Mouse (Mus musculus) MEL (cell line): ENCODE data around the gene Rad51. TPM values are rescaled to one million over a fixed set of nuclear protein-coding genes. Genes with fewer than 3 reads are reported as not detected.

Experiments used
- DNase-seq: peaks from one replicate; pipeline ENCODE4 v3.0.0; 2011; ENCODE audit warnings: low read depth, low spot score
- H3K27ac ChIP-seq: 2 replicates; pipeline ENCODE4 v1.5.1; 2012; ENCODE audit warnings: low read depth, mild to moderate bottlenecking, control low read depth, low read length, moderate library complexity; ENCODE audit not compliant: control insufficient read depth
- H3K27me3 ChIP-seq, 2 experiments: fragments of 150-350 bp in 1 of 2; sonication (generic) in 1 of 2; 2 replicates each; pipeline ENCODE4 v1.6.1; 2012; ENCODE audit warnings: low read length in 2 of 2, mild to moderate bottlenecking in 2 of 2, improper control_type of control experiment in 1 of 2, moderate library complexity in 1 of 2; ENCODE audit not compliant: insufficient read depth in 2 of 2, control insufficient read depth in 1 of 2
- H3K36me3 ChIP-seq, 2 experiments: 2 replicates each; pipeline ENCODE4 v1.6.1; 2012 to 2014; ENCODE audit warnings: low read length in 2 of 2, improper control_type of control experiment in 1 of 2, inconsistent platforms in 1 of 2, mild to moderate bottlenecking in 1 of 2; ENCODE audit not compliant: insufficient read depth in 2 of 2, control insufficient read depth in 1 of 2
- H3K4me1 ChIP-seq, 2 experiments: fragments of 150-350 bp in 1 of 2; sonication (generic) in 1 of 2; 2 replicates each; pipeline ENCODE4 v1.6.1; 2012; ENCODE audit warnings: low read length in 2 of 2, improper control_type of control experiment in 1 of 2, mild to moderate bottlenecking in 1 of 2; ENCODE audit not compliant: insufficient read depth in 2 of 2, control insufficient read depth in 1 of 2
- H3K4me3 ChIP-seq, 2 experiments: fragments of 150-350 bp in 1 of 2; sonication (generic) in 1 of 2; 2 replicates each; pipeline ENCODE4 v1.5.1; 2012; ENCODE audit warnings: low read depth in 2 of 2, low read length in 2 of 2, mild to moderate bottlenecking in 2 of 2, moderate library complexity in 2 of 2, control low read depth in 1 of 2, improper control_type of control experiment in 1 of 2; ENCODE audit not compliant: control insufficient read depth in 1 of 2, insufficient read depth in 1 of 2
- H3K79me2 ChIP-seq: 2 replicates; pipeline ENCODE4 v1.6.1; 2012; ENCODE audit warnings: mild to moderate bottlenecking, low read length, moderate library complexity; ENCODE audit not compliant: control insufficient read depth, poor library complexity, insufficient read depth
- H3K9ac ChIP-seq: 2 replicates; pipeline ENCODE4 v1.6.1; 2012; ENCODE audit warnings: low read depth, mild to moderate bottlenecking, control low read depth, low read length, moderate library complexity; ENCODE audit not compliant: control insufficient read depth, poor library complexity, severe bottlenecking
- H3K9me3 ChIP-seq: fragments of 150-350 bp; sonication (generic); replicated peaks from 2 replicates; pipeline ENCODE4 v1.6.1; 2012; ENCODE audit warnings: mild to moderate bottlenecking, low read length, improper control_type of control experiment, moderate library complexity; ENCODE audit not compliant: insufficient read depth
- CHD2 ChIP-seq: IDR thresholded peaks from 2 replicates; pipeline ENCODE4 v1.6.1; 2011; ENCODE audit warnings: low read length, improper control_type of control experiment
- CTCF ChIP-seq, 3 experiments: IDR thresholded peaks in 2 of 3; conservative IDR thresholded peaks in 1 of 3; 2 replicates each; pipeline ENCODE4 v1.5.1; 2011 to 2012; ENCODE audit warnings: low read length in 3 of 3, low read depth in 2 of 3, mild to moderate bottlenecking in 2 of 3, improper control_type of control experiment in 1 of 3, inconsistent platforms in 1 of 3, mixed read lengths in 1 of 3, moderate library complexity in 1 of 3; ENCODE audit not compliant: control insufficient read depth in 1 of 3, insufficient read depth in 1 of 3, poor library complexity in 1 of 3, severe bottlenecking in 1 of 3
- ELF1 ChIP-seq: IDR thresholded peaks from 2 replicates; pipeline ENCODE4 v1.6.1; 2014; ENCODE audit warnings: low read depth, mild to moderate bottlenecking, inconsistent platforms, low read length, improper control_type of control experiment, moderate library complexity
- GABPA ChIP-seq: IDR thresholded peaks from 2 replicates; pipeline ENCODE4 v1.6.1; 2012; ENCODE audit warnings: low read depth, mild to moderate bottlenecking, inconsistent platforms, low read length, improper control_type of control experiment, moderate library complexity
- GATA1 ChIP-seq: IDR thresholded peaks from 2 replicates; pipeline ENCODE4 v1.6.1; 2011; ENCODE audit warnings: low read depth, low read length, improper control_type of control experiment
- JUND ChIP-seq: IDR thresholded peaks from 2 replicates; pipeline ENCODE4 v1.6.1; 2011; ENCODE audit warnings: low read depth, mild to moderate bottlenecking, improper control_type of control experiment, low read length
- MAX ChIP-seq: IDR thresholded peaks from 2 replicates; pipeline ENCODE4 v1.6.1; 2011; ENCODE audit warnings: low read length, improper control_type of control experiment
- MAZ ChIP-seq: IDR thresholded peaks from 2 replicates; pipeline ENCODE4 v1.6.1; 2012; ENCODE audit warnings: low read depth, mild to moderate bottlenecking, inconsistent platforms, low read length, improper control_type of control experiment
- MXI1 ChIP-seq: IDR thresholded peaks from 2 replicates; pipeline ENCODE4 v1.6.1; 2011; ENCODE audit warnings: mild to moderate bottlenecking, low read depth, low read length, improper control_type of control experiment
- MYB ChIP-seq: IDR thresholded peaks from 2 replicates; pipeline ENCODE4 v1.6.1; 2011; ENCODE audit warnings: mild to moderate bottlenecking, low read depth, low read length, improper control_type of control experiment
- MYC ChIP-seq: IDR thresholded peaks from 2 replicates; pipeline ENCODE4 v1.6.1; 2011; ENCODE audit warnings: low read depth, mild to moderate bottlenecking, low read length, improper control_type of control experiment, moderate library complexity
- NRF1 ChIP-seq: IDR thresholded peaks from 2 replicates; pipeline ENCODE4 v1.6.1; 2014; ENCODE audit warnings: low read depth, mild to moderate bottlenecking, inconsistent platforms, low read length, improper control_type of control experiment, moderate library complexity; ENCODE audit not compliant: poor library complexity, insufficient read depth, severe bottlenecking
- POLR2AphosphoS5 ChIP-seq: IDR thresholded peaks from 2 replicates; pipeline ENCODE4 v1.6.1; 2012; ENCODE audit warnings: low read depth, borderline replicate concordance, mild to moderate bottlenecking, inconsistent platforms, low read length, moderate library complexity, mixed read lengths
- RAD21 ChIP-seq: IDR thresholded peaks from 2 replicates; pipeline ENCODE4 v1.6.1; 2011; ENCODE audit warnings: mild to moderate bottlenecking, low read depth, low read length, improper control_type of control experiment
- RCOR1 ChIP-seq: IDR thresholded peaks from 2 replicates; pipeline ENCODE4 v1.6.1; 2012; ENCODE audit warnings: low read depth, mild to moderate bottlenecking, inconsistent platforms, low read length, improper control_type of control experiment
- SIN3A ChIP-seq: IDR thresholded peaks from 2 replicates; pipeline ENCODE4 v1.6.1; 2012; ENCODE audit warnings: low read length, improper control_type of control experiment, inconsistent platforms
- SMC3 ChIP-seq: IDR thresholded peaks from 2 replicates; pipeline ENCODE4 v1.6.1; 2011; ENCODE audit warnings: low read depth, low read length, improper control_type of control experiment
- USF1 ChIP-seq: IDR thresholded peaks from 2 replicates; pipeline ENCODE4 v1.6.1; 2014; ENCODE audit warnings: low read depth, mild to moderate bottlenecking, inconsistent platforms, low read length, improper control_type of control experiment, moderate library complexity
- ZC3H11A ChIP-seq: IDR thresholded peaks from 2 replicates; pipeline ENCODE4 v1.6.1; 2012; ENCODE audit warnings: low read depth, mild to moderate bottlenecking, inconsistent platforms, low read length, improper control_type of control experiment
- ZMIZ1 ChIP-seq: IDR thresholded peaks from 2 replicates; pipeline ENCODE4 v1.6.1; 2012; ENCODE audit warnings: low read depth, mild to moderate bottlenecking, inconsistent platforms, low read length, improper control_type of control experiment, moderate library complexity
- ZNF384 ChIP-seq: IDR thresholded peaks from 2 replicates; pipeline ENCODE4 v1.6.1; 2012; ENCODE audit warnings: low read depth, mild to moderate bottlenecking, inconsistent platforms, low read length, improper control_type of control experiment
- polyA plus RNA-seq, 2 experiments: library from polyadenylated mRNA; stranded (reverse) in 1 of 2; unstranded in 1 of 2; fragments of >175 nt in 1 of 2; fragments of >200 nt in 1 of 2; gene quantifications; 2 replicates each; pipeline versions ENCODE4 v1.2.1 to v1.2.4; 2012; ENCODE audit warnings: low replicate concordance in 2 of 2, low read depth in 1 of 2; ENCODE audit not compliant: insufficient read length in 2 of 2, insufficient read depth in 1 of 2, missing spikeins in 1 of 2
- total RNA-seq: library from RNA; depleted of rRNA; stranded (reverse); fragments of 300-350 nt; gene quantifications from 2 replicates; pipeline ENCODE4 v1.2.3, GENCODE M21; 2012

The Rad51 gene
- total and polyA plus RNA-seq, 3 experiments, result 24.3 to 51.8 TPM; not detected in 1

DNA sequence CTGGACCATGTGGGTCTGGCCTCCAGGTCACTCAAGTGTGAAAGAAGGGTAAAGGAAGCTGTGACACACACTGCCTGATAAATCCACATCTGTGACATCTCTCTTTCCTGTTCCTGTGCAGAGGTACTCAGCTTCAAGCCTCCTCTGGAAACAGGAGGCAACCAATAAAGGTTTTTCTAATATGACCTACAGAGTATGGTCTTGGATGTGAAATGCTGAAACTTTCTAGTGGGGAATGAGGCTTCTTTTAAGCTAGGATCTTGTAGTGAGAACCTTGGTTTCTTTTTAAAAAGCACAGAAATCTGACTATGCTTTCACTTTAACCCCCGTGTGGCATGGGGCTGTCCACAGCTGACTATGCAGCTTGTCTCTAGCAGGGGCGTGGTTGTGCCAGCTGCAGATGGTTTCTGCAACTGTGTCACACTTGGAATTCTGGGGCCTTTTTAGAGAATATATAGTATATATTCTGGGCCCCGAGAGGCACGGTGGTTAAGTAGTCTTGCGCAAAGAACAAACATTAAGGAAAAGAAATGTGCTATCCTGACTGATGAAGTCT is 64.9 kb downstream of the Rad51 start:
- no peak overlapping the region for H3K4me3 ChIP-seq
- H3K36me3 ChIP-seq, result peaks cover 0 to 8% of the 10 kb centered on the region in 2 experiments; a peak in 2 of 4 replicates
- H3K27me3 ChIP-seq, result no peaks in the 10 kb centered on the region
- no peak for DNase-seq
- no peaks in the 10 kb centered on the region for H3K9me3 ChIP-seq
- TF ChIP-seq MXI1 (no peak), RCOR1 (no peak), ZC3H11A (no peak), ZMIZ1 (no peak), CTCF (IDR thresholded peaks at IDR 0.05 in 2 of 3, conservative IDR thresholded peaks at IDR 0.05 in 1 of 3; ENCODE audit: control insufficient read depth in 1 of 3, insufficient read depth in 1 of 3, low read depth in 2 of 3, low read length in 3 of 3, poor library complexity in 1 of 3, severe bottlenecking in 1 of 3) (no peak), GATA1 (no peak), MYC (no peak), CHD2 (no peak), MYB (no peak), GABPA (no peak), USF1 (no peak), ELF1 (no peak)
- no peak overlapping the region for H3K9ac ChIP-seq
- H3K4me1 ChIP-seq, result peaks cover 4 to 16% of the 10 kb centered on the region in 2 experiments; a peak in 3 of 4 replicates
- no peaks in the 10 kb centered on the region for H3K79me2 ChIP-seq
- no peak overlapping the region for H3K27ac ChIP-seq

GRCm38 (mm10) chr2:119182914-119183313 is 70.3 kb downstream of the Rad51 start:
- no peaks in the 10 kb centered on the region for H3K79me2 ChIP-seq
- no peak for TF ChIP-seq JUND
- H3K9ac ChIP-seq, result no peak overlapping the region
- no peaks in the 10 kb centered on the region for H3K9me3 ChIP-seq
- H3K4me3 ChIP-seq, result no peak overlapping the region
- H3K27me3 ChIP-seq, result no peaks in the 10 kb centered on the region
- no peak overlapping the region for H3K27ac ChIP-seq
- H3K36me3 ChIP-seq, result no peaks in the 10 kb centered on the region
- H3K4me1 ChIP-seq, result no peaks in the 10 kb centered on the region
- no peak for DNase-seq

GRCm38 (mm10) chr2:119189029-119189710 is 76.6 kb downstream of the Rad51 start:
- H3K4me1 ChIP-seq, result peaks cover 1 to 3% of the 10 kb centered on the region in 2 experiments; a peak in 2 of 4 replicates
- no peaks in the 10 kb centered on the region for H3K9me3 ChIP-seq
- H3K27me3 ChIP-seq, result no peaks in the 10 kb centered on the region
- TF ChIP-seq MYC (0 out of 2 replicates have a peak, but pooled peaks have one; percentile 19), POLR2AphosphoS5 (no peak), MAX (no peak; the same call in 1 of the 2 replicates), MAZ (0 out of 2 replicates have a peak, but pooled peaks have one; percentile 38), ZNF384 (peak; percentile 39; the same call in 1 of the 2 replicates), CTCF (IDR thresholded peaks at IDR 0.05 in 2 of 3, conservative IDR thresholded peaks at IDR 0.05 in 1 of 3; ENCODE audit: control insufficient read depth in 1 of 3, insufficient read depth in 1 of 3, low read depth in 2 of 3, low read length in 3 of 3, poor library complexity in 1 of 3, severe bottlenecking in 1 of 3) (peak; percentile 86 to 97 (median 90)), RAD21 (peak; percentile 93), GABPA (no peak), SIN3A (peak; percentile 38; the same call in 1 of the 2 replicates), NRF1 (no peak), SMC3 (peak; percentile 86), ZC3H11A (peak; percentile 93)
- DNase-seq, result peak; percentile 89
- no peak overlapping the region for H3K27ac ChIP-seq
- H3K36me3 ChIP-seq, result no peaks in the 10 kb centered on the region
- H3K4me3 ChIP-seq, result peak overlapping the region; percentile 32 to 66
- peak overlapping the region; percentile 43; the same call in 1 of the 2 replicates for H3K9ac ChIP-seq
- peaks cover 2% of the 10 kb centered on the region; the same call in 1 of the 2 replicates for H3K79me2 ChIP-seq
